Mouse (Mus musculus) small intestine, adult 2 months (tissue): Measurements from ENCODE around the gene Foxm1. TPM values are rescaled to one million over a fixed set of nuclear protein-coding genes. Genes with fewer than 3 reads are reported as not detected.

Experiments used
- H3K27ac ChIP-seq: fragments of 200-500 bp; 2 replicates; pipeline ENCODE4 v1.5.1; 2012; ENCODE audit warnings: low read depth, low read length, control low read depth, inconsistent platforms; ENCODE audit not compliant: insufficient read depth
- H3K27me3 ChIP-seq: fragments of 200-500 bp; 2 replicates; pipeline ENCODE4 v1.6.1; 2012; ENCODE audit warnings: mild to moderate bottlenecking, moderate library complexity, low read length, inconsistent platforms; ENCODE audit not compliant: control insufficient read depth, insufficient read depth
- H3K36me3 ChIP-seq: fragments of 200-500 bp; 2 replicates; pipeline ENCODE4 v1.6.1; 2012; ENCODE audit warnings: mild to moderate bottlenecking, low read length, control low read depth, inconsistent platforms; ENCODE audit not compliant: control insufficient read depth, insufficient read depth
- H3K4me1 ChIP-seq: fragments of 200-500 bp; 2 replicates; pipeline ENCODE4 v1.6.1; 2012; ENCODE audit warnings: low read length, inconsistent platforms, mixed read lengths; ENCODE audit not compliant: control insufficient read depth, insufficient read depth, insufficient read length
- H3K4me3 ChIP-seq: fragments of 200-500 bp; 2 replicates; pipeline ENCODE4 v1.5.1; 2012; ENCODE audit warnings: low read depth, mild to moderate bottlenecking, control low read depth, inconsistent platforms, low read length, moderate library complexity
- CTCF ChIP-seq: fragments of 200-500 bp; IDR thresholded peaks from 2 replicates; pipeline ENCODE4 v1.5.1; 2012; ENCODE audit warnings: low read depth, mild to moderate bottlenecking, control low read depth, inconsistent platforms, low read length, moderate library complexity, mixed read lengths; ENCODE audit not compliant: insufficient replicate concordance, insufficient read length; ENCODE audit errors: extremely low read depth
- POLR2A ChIP-seq: fragments of 200-500 bp; IDR thresholded peaks from 2 replicates; pipeline ENCODE4 v1.6.1; 2012; ENCODE audit warnings: low read depth, mild to moderate bottlenecking, control low read depth, inconsistent platforms, low read length, moderate library complexity
- WGBS: fragments of 180-500 bp; shearing (Covaris S2); methylation state at CpG from one replicate; pipeline ENCODE4 v1.1.7; 2018; 5-methylcytosine and 5-hydroxymethylcytosine counted together
- polyA plus RNA-seq: library from polyadenylated mRNA; depleted of rRNA; stranded (reverse); fragments of >200 nt; gene quantifications from 2 replicates; pipeline ENCODE4 v1.2.3, GENCODE M21; 2012; rRNA removed

Gene Foxm1
- polyA plus RNA-seq, 1 experiment = 11.3 TPM

- no peaks in the 10 kb centered on the region for H3K4me1 ChIP-seq
- 87% methylated on average over 5 of the region's 5 CpGs for WGBS
- no peak for TF ChIP-seq CTCF
- no peak for TF ChIP-seq POLR2A
- no peak overlapping the region for H3K27ac ChIP-seq
- H3K36me3 ChIP-seq = peaks cover 12% of the 10 kb centered on the region; the same call in 1 of the 2 replicates
- H3K4me3 ChIP-seq = no peak overlapping the region
- no peaks in the 10 kb centered on the region for H3K27me3 ChIP-seq
These were observed 53.4 kb downstream of the Foxm1 start for GRCm38 (mm10) chr6:128416169-128416568.

GRCm38 (mm10) chr6:128418076-128418475, 55.3 kb downstream of the Foxm1 start:
- no peak for TF ChIP-seq POLR2A
- no peak for TF ChIP-seq CTCF
- H3K4me1 ChIP-seq = no peaks in the 10 kb centered on the region
- 73% methylated on average over 1 of the region's 1 CpGs for WGBS

GRCm38 (mm10) chr6:128421036-128421435, 58.3 kb downstream of the Foxm1 start:
- no peak overlapping the region for H3K4me3 ChIP-seq
- no peaks in the 10 kb centered on the region for H3K4me1 ChIP-seq
- TF ChIP-seq CTCF = no peak
- no peak for TF ChIP-seq POLR2A
- H3K36me3 ChIP-seq = no peaks in the 10 kb centered on the region; the same call in 1 of the 2 replicates
- H3K27ac ChIP-seq = no peak overlapping the region
- WGBS = 71% methylated on average over 2 of the region's 2 CpGs
- H3K27me3 ChIP-seq = no peaks in the 10 kb centered on the region

More at GRCm38 (mm10) chr6:128418076-128418475, 55.3 kb downstream of the Foxm1 start:
- Histone ChIP-seq H3K36me3 (peaks cover 6% of the 10 kb centered on the region; the same call in 1 of the 2 replicates), H3K27ac (no peak overlapping the region), H3K27me3 (no peaks in the 10 kb centered on the region), H3K4me3 (no peak overlapping the region)

GRCm38 (mm10) chr6:128421480-128421879, 58.7 kb downstream of the Foxm1 start:
- H3K27ac ChIP-seq = no peak overlapping the region
- H3K36me3 ChIP-seq = no peaks in the 10 kb centered on the region
- H3K27me3 ChIP-seq = no peaks in the 10 kb centered on the region
- no peaks in the 10 kb centered on the region for H3K4me1 ChIP-seq
- no peak overlapping the region for H3K4me3 ChIP-seq
- WGBS = 86% methylated on average over 3 of the region's 3 CpGs
- TF ChIP-seq POLR2A (no peak), CTCF (no peak)

- TF ChIP-seq CTCF (no peak), POLR2A (no peak)
- Histone ChIP-seq H3K4me3 (peak overlapping the region; percentile 80; the same call in 1 of the 2 replicates), H3K4me1 (no peaks in the 10 kb centered on the region), H3K27ac (peak overlapping the region; percentile 95; the same call in 1 of the 2 replicates), H3K27me3 (no peaks in the 10 kb centered on the region), H3K36me3 (no peaks in the 10 kb centered on the region)
- 29% methylated on average over 16 of the region's 16 CpGs for WGBS
These were observed 60.9 kb downstream of the Foxm1 start for GRCm38 (mm10) chr6:128423496-128424268.

- WGBS = under 1% methylated on average over 42 of the region's 42 CpGs
- H3K4me3 ChIP-seq = peak within 1 kb of the TSS; percentile 80
- H3K27me3 ChIP-seq = no peaks in the 10 kb centered on the region
- H3K27ac ChIP-seq = peak within 1 kb of the TSS; percentile 95
- no peaks in the 10 kb centered on the region for H3K4me1 ChIP-seq
- H3K36me3 ChIP-seq = no peaks in the 10 kb centered on the region
- TF ChIP-seq POLR2A (peak; percentile 69), CTCF (no peak)
These were observed 61.7 kb downstream of the Foxm1 start, which contains the start of gene Itfg2 for GRCm38 (mm10) chr6:128424269-128425019. Gene Itfg2 (minus strand): TSS chr6:128424931.

GRCm38 (mm10) chr6:128425046-128425445, 62.3 kb downstream of the Foxm1 start:
- no peak for TF ChIP-seq POLR2A
- 17% methylated on average over 9 of the region's 9 CpGs for WGBS
- H3K27me3 ChIP-seq = no peaks in the 10 kb centered on the region
- H3K36me3 ChIP-seq = 0 out of 2 replicates have a peak, but pooled peaks cover 2% of the 10 kb centered on the region
- peak overlapping the region; percentile 80 for H3K4me3 ChIP-seq
- peaks cover 1% of the 10 kb centered on the region; the same call in 1 of the 2 replicates for H3K4me1 ChIP-seq
- H3K27ac ChIP-seq = peak overlapping the region; percentile 95

Other genes with a start within 250 kb of the Foxm1 start
- 15.3 and 20.6 TPM in 2 replicates for gene Tspan9, start 219.4 kb upstream of the Foxm1 start, polyA plus RNA-seq
- gene Tead4, start 62.1 kb upstream of the Foxm1 start, polyA plus RNA-seq = 0.61 and 0.93 TPM in 2 replicates
- gene Tulp3, start 7.1 kb upstream of the Foxm1 start, polyA plus RNA-seq = 2.0 and 2.4 TPM in 2 replicates
- gene Rhno1, start 56 bp upstream of the Foxm1 start, polyA plus RNA-seq = 7.2 and 11.2 TPM in 2 replicates
- not detected in 2 replicates for gene Tex52, start 12.5 kb downstream of the Foxm1 start, polyA plus RNA-seq
- gene Gm44596, start 12.5 kb downstream of the Foxm1 start, polyA plus RNA-seq = not detected in 2 replicates
- gene Nrip2, start 36.3 kb downstream of the Foxm1 start, polyA plus RNA-seq = 0.49 and 0.63 TPM in 2 replicates
- 16.1 and 16.2 TPM in 2 replicates for gene Itfg2, start 62.0 kb downstream of the Foxm1 start, polyA plus RNA-seq
- gene Fkbp4, start 75.7 kb downstream of the Foxm1 start, polyA plus RNA-seq = 52.9 and 105 TPM in 2 replicates
- 0.06 TPM in 1 of 2 replicates, not detected in the other for gene Pzp, start 163.8 kb downstream of the Foxm1 start, polyA plus RNA-seq
- 0.03 and 0.34 TPM in 2 replicates for gene A2ml1, start 218.6 kb downstream of the Foxm1 start, polyA plus RNA-seq